Mouse (Mus musculus): ENCODE data around the gene Dvl3. TPM values are rescaled to one million over a fixed set of nuclear protein-coding genes. Genes with fewer than 3 reads are reported as not detected.

Dvl3 gene
- total and polyA plus RNA-seq, 3 experiments = 28.7 to 49.7 (median 46.0) TPM

DNA sequence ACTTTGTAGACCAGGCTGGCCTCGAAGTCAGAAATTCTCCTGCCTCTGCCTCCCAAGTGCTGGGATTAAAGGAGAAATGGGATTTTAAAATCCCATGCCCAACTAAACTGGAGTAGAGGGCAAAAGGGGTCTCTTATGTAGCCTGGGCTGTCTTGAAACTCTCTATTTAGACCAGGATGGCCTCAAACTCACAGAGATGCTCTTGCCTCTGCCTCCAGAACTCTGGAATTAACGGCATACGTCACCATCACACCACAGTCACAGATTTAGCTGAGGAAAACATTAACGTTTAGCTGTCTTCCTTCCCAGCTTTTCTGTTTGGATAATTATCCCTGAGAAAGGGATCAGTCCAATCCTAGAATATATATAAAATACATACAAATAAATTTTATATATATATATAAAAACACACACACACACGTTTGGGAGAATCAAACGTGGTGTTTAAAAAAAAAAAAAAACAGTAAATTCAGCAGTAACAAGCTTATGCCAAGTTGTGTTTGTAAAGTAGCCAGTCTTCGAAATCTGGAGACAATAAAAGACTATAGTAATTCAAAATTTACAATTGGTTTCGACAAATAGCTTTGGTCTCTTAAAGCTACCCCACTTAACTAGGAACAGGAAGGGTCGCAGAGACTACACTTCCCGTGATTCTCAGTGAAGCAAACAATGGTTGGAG, 18.0 kb downstream of the Dvl3 start:
- H3K4me1 ChIP-seq (ENCODE audit: control insufficient read depth, insufficient read depth, low read length) = peaks cover 7% of the 10 kb centered on the region
- no peaks in the 10 kb centered on the region for H3K27me3 ChIP-seq (ENCODE audit: control insufficient read depth, insufficient read depth, low read length)
- no peak overlapping the region for H3K9ac ChIP-seq (ENCODE audit: low read depth, low read length)
- WGBS = 38% methylated on average over 10 of the region's 10 CpGs
- intact Hi-C loops (cut with DNase I) = loop anchor here (1.0 to 5.0 kb wide), 5 partner anchors 14 to 138 kb away; partner anchors contain the start of genes Abcc5, Abcf3 and Eif2b5
- H3K36me3 ChIP-seq (ENCODE audit: control insufficient read depth, insufficient read depth, low read length) = peaks cover 6% of the 10 kb centered on the region
- 0 out of 2 replicates have a peak overlapping the region, but pooled peaks have one; percentile 32 for H3K27ac ChIP-seq
- no peak for TF ChIP-seq EP300 (IDR thresholded peaks at IDR 0.05; ENCODE audit: insufficient read depth, low read depth, low read length)
- H3K79me2 ChIP-seq (replicated peaks; ENCODE audit: control insufficient read depth, insufficient read depth, low read length) = peaks cover 7% of the 10 kb centered on the region
- DNase-seq = no peak
- no peak overlapping the region for H3K4me3 ChIP-seq

DNA sequence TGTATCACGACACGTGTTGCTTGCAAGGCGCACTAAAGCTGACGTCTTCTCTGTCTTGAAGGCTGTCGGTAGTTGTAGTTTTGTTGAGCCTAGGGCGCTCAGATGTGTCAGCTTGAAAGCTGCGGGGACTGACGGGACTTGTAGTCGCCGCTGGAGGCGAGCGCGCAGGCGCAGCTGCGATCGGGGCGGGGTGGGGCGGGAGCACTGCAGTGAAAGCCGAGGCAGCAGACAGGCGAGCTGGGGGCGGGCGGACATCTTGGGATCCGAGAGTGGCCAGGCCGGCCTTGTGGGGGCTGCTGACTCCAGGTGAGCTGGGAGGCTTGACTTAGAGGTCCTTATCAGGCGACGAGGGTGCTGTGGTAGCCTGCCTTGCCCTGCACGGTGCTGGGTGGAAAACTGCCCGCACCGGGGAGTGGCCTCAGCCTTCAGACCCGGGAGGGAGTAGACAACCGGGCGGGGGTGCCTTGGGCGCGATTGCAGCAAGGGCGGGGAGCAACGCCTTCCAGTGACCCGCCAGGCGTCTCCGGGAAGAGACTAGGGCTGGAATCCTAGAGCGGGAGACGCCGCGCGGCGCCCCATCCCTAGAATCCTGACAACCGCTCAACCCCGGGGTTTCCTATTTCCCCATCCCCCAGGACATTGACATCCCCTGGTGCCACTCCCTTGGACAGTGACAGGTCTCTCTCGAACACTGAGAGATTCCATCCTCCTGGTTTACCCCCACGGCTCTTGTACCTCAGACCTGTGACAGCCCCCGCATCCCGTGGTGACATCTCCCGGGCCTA, 18.7 kb downstream of the Dvl3 start, which contains the start of gene Ap2m1:
Gene Ap2m1, plus strand, starts transcription at position 183 of the 785 bp plus-strand sequence.
- intact Hi-C loops (cut with DNase I) = loop anchor here (1.0 to 5.0 kb wide), 4 partner anchors 13 to 137 kb away; partner anchors contain the start of genes Abcc5, Abcf3 and Eif2b5

DNA sequence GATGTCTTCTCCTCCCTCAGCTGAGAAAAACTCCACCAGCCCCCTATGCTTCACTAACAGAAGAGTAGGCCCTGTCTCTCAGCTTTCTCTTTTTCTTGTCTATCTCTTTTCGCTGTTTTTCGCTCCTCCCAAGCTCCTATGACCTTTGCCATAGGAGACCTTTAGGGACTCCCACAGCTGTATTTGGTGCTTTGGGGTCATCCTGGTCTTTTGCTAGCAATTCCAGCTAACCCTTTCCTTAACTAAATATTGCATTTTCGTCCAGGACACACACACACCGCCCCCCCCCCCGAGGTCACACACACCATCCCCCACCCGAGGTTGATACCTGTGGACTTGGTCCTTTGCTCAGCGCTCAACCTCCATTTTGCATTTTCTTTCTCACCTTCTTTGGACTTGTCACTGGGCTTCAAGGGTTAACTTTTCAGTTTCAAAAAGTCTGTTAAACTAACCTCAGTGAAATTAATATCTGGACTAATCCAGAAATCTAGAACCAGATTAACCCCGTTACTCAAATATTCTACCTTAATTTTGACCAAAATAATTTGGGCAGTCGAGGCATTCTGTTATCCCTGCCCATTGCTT, 19.4 kb downstream of the Dvl3 start:
- TF ChIP-seq POLR2A (IDR thresholded peaks at IDR 0.05; ENCODE audit: insufficient read depth, low read depth, low read length) (no peak), EP300 (IDR thresholded peaks at IDR 0.05; ENCODE audit: insufficient read depth, low read depth, low read length) (no peak), CTCF (IDR thresholded peaks at IDR 0.05) (no peak)
- intact Hi-C loops (cut with DNase I) = loop anchor here (5.0 kb wide), 2 partner anchors 109 to 136 kb away; partner anchors contain the start of gene Abcc5
- Histone ChIP-seq H3K27ac (peak overlapping the region; percentile 96), H3K27me3 (ENCODE audit: control insufficient read depth, insufficient read depth, low read length) (no peaks in the 10 kb centered on the region), H3K4me3 (peak overlapping the region; percentile 98), H3K4me1 (ENCODE audit: control insufficient read depth, insufficient read depth, low read length) (peaks cover 7% of the 10 kb centered on the region), H3K36me3 (ENCODE audit: control insufficient read depth, insufficient read depth, low read length) (peaks cover 10% of the 10 kb centered on the region), H3K79me2 (replicated peaks; ENCODE audit: control insufficient read depth, insufficient read depth, low read length) (peaks cover 7% of the 10 kb centered on the region), H3K9ac (ENCODE audit: low read depth, low read length) (peak overlapping the region; percentile 84)
- DNase-seq = no peak
- WGBS = 20% methylated on average over 9 of the region's 9 CpGs

More for the DNA sequence above, 18.7 kb downstream of the Dvl3 start, which contains the start of gene Ap2m1:
- Histone ChIP-seq H3K79me2 (replicated peaks; ENCODE audit: control insufficient read depth, insufficient read depth, low read length) (peaks cover 7% of the 10 kb centered on the region), H3K4me1 (ENCODE audit: control insufficient read depth, insufficient read depth, low read length) (peaks cover 7% of the 10 kb centered on the region), H3K27me3 (ENCODE audit: control insufficient read depth, insufficient read depth, low read length) (no peaks in the 10 kb centered on the region), H3K9ac (ENCODE audit: low read depth, low read length) (peak within 1 kb of the TSS; percentile 84), H3K27ac (peak within 1 kb of the TSS; percentile 96), H3K4me3 (peak within 1 kb of the TSS; percentile 98), H3K36me3 (ENCODE audit: control insufficient read depth, insufficient read depth, low read length) (peaks cover 10% of the 10 kb centered on the region)
- DNase-seq = peak; percentile 91 to 96
- TF ChIP-seq CTCF (IDR thresholded peaks at IDR 0.05) (no peak), EP300 (IDR thresholded peaks at IDR 0.05; ENCODE audit: insufficient read depth, low read depth, low read length) (peak; percentile 80; the same call in 1 of the 2 replicates), POLR2A (IDR thresholded peaks at IDR 0.05; ENCODE audit: insufficient read depth, low read depth, low read length) (peak; percentile 81)
- under 1% methylated on average over 52 of the region's 52 CpGs for WGBS

DNA sequence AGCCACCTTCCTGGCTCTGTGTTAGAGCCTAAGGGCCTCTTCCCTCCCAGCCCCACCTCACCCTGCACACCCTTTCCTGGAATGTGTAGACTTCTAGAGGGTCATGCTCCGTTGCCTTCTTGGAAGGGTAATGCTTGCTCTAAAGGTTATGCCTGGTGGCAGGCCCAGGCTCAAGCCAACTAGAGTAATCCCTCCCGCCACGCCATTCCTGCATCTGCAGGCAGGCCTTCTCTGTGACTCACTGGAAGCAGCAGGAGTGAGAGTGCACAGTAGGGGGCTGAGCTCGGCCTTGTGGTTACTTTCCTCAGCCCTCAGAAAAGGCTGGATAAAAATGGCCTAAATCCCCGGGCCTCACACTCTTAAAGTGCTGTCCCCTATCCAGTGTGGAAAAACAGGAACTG, 20.3 kb downstream of the Dvl3 start:
- no peak overlapping the region for H3K27ac ChIP-seq
- DNase-seq = no peak
- WGBS = 12% methylated on average over 5 of the region's 5 CpGs
- peak overlapping the region; percentile 98 for H3K4me3 ChIP-seq
- no peak for TF ChIP-seq POLR2A (IDR thresholded peaks at IDR 0.05; ENCODE audit: insufficient read depth, low read depth, low read length)
- no peak for TF ChIP-seq CTCF (IDR thresholded peaks at IDR 0.05)
- intact Hi-C loops (cut with DNase I) = loop anchor here (5.0 kb wide), 2 partner anchors 110 to 135 kb away; partner anchors contain the start of gene Abcc5
- H3K4me1 ChIP-seq (ENCODE audit: control insufficient read depth, insufficient read depth, low read length) = peaks cover 7% of the 10 kb centered on the region
- peak overlapping the region; percentile 67 for H3K9ac ChIP-seq (ENCODE audit: low read depth, low read length)
- peaks cover 10% of the 10 kb centered on the region for H3K36me3 ChIP-seq (ENCODE audit: control insufficient read depth, insufficient read depth, low read length)
- H3K79me2 ChIP-seq (replicated peaks; ENCODE audit: control insufficient read depth, insufficient read depth, low read length) = peaks cover 7% of the 10 kb centered on the region
- no peaks in the 10 kb centered on the region for H3K27me3 ChIP-seq (ENCODE audit: control insufficient read depth, insufficient read depth, low read length)

DNA sequence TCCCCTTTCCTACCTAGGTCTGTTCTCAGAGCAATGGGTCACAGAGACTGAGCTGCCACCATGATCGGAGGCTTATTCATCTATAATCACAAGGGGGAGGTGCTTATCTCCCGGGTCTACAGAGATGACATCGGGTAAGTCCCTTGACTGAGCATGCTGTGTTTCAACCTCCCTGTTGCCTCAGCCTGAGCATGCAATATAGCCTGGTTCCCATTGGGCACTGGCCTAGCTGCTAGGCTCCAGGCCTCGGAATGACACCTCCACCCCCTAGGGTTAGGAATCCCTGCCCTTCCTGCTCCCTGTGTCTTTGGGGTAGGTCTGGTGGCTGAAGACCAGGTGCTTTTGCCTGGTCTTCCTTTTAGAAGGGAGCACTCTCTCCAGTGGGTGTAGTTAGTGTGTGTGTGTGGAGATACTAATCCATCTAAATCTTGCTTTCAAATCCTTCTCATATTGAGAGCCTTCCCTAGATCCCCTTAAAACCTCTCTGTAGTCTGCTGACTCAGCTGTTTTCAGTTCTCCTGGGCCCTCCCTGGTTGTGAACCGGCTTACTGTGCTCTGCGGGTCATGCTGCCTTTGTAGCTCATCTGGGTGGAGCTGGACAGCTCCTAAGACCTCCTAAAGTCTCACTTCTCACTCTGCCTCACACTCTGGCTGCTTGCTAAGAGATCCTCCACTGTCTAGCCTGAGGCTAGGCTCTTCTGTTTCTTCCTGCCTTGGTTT, 21.0 kb downstream of the Dvl3 start:
- WGBS = 18% methylated on average over 6 of the region's 6 CpGs
- Histone ChIP-seq H3K4me3 (peak overlapping the region; percentile 98; the same call in 1 of the 2 replicates), H3K36me3 (ENCODE audit: control insufficient read depth, insufficient read depth, low read length) (peaks cover 10% of the 10 kb centered on the region), H3K27me3 (ENCODE audit: control insufficient read depth, insufficient read depth, low read length) (no peaks in the 10 kb centered on the region), H3K4me1 (ENCODE audit: control insufficient read depth, insufficient read depth, low read length) (peaks cover 7% of the 10 kb centered on the region), H3K27ac (no peak overlapping the region), H3K9ac (ENCODE audit: low read depth, low read length) (peak overlapping the region; percentile 13), H3K79me2 (replicated peaks; ENCODE audit: control insufficient read depth, insufficient read depth, low read length) (peaks cover 7% of the 10 kb centered on the region)
- TF ChIP-seq CTCF (IDR thresholded peaks at IDR 0.05) (no peak), EP300 (IDR thresholded peaks at IDR 0.05; ENCODE audit: insufficient read depth, low read depth, low read length) (no peak), POLR2A (IDR thresholded peaks at IDR 0.05; ENCODE audit: insufficient read depth, low read depth, low read length) (no peak)
- intact Hi-C loops (cut with DNase I) = loop anchor here (5.0 kb wide), 2 partner anchors 110 to 135 kb away; partner anchors contain the start of gene Abcc5
- DNase-seq = no peak

All from heart, adult 2 months (tissue).